Mouse (Mus musculus) heart, embryonic 13.5 days (tissue): Measurements from ENCODE around the gene Acadm. TPM values are rescaled to one million over a fixed set of nuclear protein-coding genes. Genes with fewer than 3 reads are reported as not detected.

ENCODE experiments used
- ATAC-seq: fragments of 200-750 bp; cut with Nextera tagmentation; 2 replicates; pipeline ENCODE4 v1.8.0; 2017; ENCODE audit warnings: moderate TSS enrichment; ENCODE audit not compliant: insufficient number of reproducible peaks, low FRiP score, low TSS enrichment; ENCODE audit errors: extremely low read depth
- H3K27ac ChIP-seq: fragments of 300-500 bp; sonication (generic); replicated peaks from 2 replicates; pipeline ENCODE4 v1.5.1; 2015; ENCODE audit warnings: moderate library complexity, mild to moderate bottlenecking, inconsistent platforms
- H3K27me3 ChIP-seq: fragments of 300-500 bp; sonication (generic); replicated peaks from 2 replicates; pipeline ENCODE4 v1.6.1; 2015; ENCODE audit warnings: mild to moderate bottlenecking, inconsistent platforms
- H3K36me3 ChIP-seq: fragments of 300-500 bp; sonication (generic); 2 replicates; pipeline ENCODE4 v1.6.1; 2015; ENCODE audit warnings: mild to moderate bottlenecking, inconsistent platforms
- H3K4me1 ChIP-seq: fragments of 300-500 bp; sonication (generic); 2 replicates; pipeline ENCODE4 v1.6.1; 2015; ENCODE audit warnings: inconsistent platforms
- H3K4me2 ChIP-seq: fragments of 300-500 bp; sonication (generic); 2 replicates; pipeline ENCODE4 v1.6.1; 2015; ENCODE audit warnings: inconsistent platforms, mild to moderate bottlenecking, moderate library complexity
- H3K4me3 ChIP-seq: fragments of 300-500 bp; sonication (generic); 2 replicates; pipeline ENCODE4 v1.5.1; 2015; ENCODE audit warnings: moderate library complexity, mild to moderate bottlenecking, inconsistent platforms
- H3K9ac ChIP-seq: fragments of 300-500 bp; sonication (generic); 2 replicates; pipeline ENCODE4 v1.6.1; 2015; ENCODE audit warnings: inconsistent platforms, mild to moderate bottlenecking, moderate library complexity
- H3K9me3 ChIP-seq: fragments of 300-500 bp; sonication (generic); 2 replicates; pipeline ENCODE4 v1.6.1; 2016; ENCODE audit warnings: inconsistent platforms
- WGBS: fragments of 180-500 bp; shearing (Covaris S2); methylation state at CpG from one replicate; pipeline ENCODE4 v1.1.7; 2015; ENCODE audit warnings: mixed read lengths; 5-methylcytosine and 5-hydroxymethylcytosine counted together
- polyA plus RNA-seq: library from polyadenylated mRNA; unstranded; fragments of >200 nt; fragmentation: Nextera tagmentation; extraction: Ambion mirVana; gene quantifications from 2 replicates; pipeline ENCODE4 v1.2.1, GENCODE M21; 2015

Gene Acadm
- 179 and 194 TPM in 2 replicates for polyA plus RNA-seq

DNA sequence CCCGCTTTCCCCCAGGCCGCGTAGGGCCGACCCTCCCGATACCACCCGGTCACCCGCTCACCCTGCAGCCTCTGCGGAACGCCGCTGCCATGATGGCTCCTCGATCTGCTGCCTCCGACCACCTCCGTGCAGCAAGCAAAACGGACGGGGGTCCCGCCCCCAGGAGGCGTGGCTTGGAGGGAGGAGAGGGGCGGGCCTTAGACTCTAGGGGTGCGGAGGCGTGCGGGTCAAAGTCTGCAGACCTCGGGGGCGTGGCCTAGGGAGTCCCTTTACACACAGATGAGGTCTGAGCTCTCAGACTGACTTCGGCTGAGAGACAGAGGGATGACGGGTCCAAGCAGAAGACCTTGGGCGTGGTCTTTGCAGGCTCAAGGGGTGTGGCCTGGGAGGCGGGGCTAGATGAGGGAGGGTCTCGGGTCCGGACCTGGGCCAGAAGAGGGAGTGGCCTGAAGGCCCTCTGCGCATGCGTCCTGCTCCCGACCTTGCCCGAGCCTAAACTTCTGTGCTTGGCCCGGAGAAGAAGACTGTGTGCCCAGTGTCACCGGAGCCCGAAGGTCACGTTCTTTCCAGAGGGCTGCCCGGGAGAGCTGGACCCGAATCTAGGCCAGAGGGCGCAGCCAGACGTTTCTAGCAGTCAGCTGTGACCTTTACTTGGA lies at the start of gene Acadm:
Acadm (minus strand) TSS at position 298 of the 656 bp plus-strand sequence.
- Histone ChIP-seq H3K27ac (peak within 1 kb of the TSS; percentile 94), H3K27me3 (no peaks in the 10 kb centered on the region), H3K9ac (peak within 1 kb of the TSS; percentile 97), H3K9me3 (no peaks in the 10 kb centered on the region), H3K4me2 (peak within 1 kb of the TSS; percentile 81), H3K36me3 (peaks cover 25% of the 10 kb centered on the region), H3K4me3 (peak within 1 kb of the TSS; percentile 90), H3K4me1 (peaks cover 38% of the 10 kb centered on the region)
- ATAC-seq: peak; percentile 99
- under 1% methylated on average over 41 of the region's 41 CpGs for WGBS

DNA sequence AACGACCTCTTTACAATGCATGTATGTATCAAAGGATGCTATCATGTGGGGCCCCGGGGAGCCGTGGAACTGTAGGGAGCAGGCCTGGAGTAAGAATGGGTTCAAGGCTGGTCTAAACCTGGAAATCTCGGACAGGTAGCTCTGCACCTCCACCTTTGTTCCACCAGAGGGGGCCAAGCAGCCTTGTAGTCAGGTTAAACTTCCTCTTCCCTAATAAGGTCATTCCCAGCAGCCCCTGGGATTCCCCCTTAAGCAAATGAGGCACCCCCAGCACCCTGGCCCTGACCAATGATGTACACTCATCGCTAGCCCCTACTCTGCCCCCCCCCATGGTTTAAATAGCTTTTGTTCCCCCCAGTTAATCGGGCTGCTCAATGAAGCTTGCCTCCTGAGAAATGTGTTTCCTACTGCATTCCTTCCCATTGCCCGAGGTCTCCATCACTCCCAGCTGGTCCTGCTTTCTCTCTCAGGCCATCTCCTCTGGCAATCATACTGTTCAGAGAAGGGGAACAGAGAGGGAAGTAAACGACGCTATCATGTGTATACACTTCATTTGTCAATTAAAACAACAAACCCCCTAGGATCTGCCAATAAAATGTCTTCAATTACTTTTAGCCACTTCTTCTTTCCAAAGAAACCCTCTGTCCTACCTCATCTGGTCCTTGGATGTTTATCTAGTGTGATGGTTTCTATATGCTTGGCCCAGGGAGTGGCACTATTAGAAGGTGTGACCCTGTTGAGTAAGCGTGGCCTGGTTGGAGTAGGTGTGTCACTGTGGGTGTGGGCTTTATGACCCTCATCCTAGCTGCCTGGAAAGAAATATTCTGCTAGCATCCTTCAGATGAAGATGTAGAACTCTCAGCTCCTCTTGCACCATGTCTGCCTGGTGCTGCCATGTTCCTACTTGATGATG lies 40.3 kb upstream of the Acadm start:
- H3K27ac ChIP-seq: no peak overlapping the region
- H3K9me3 ChIP-seq: no peaks in the 10 kb centered on the region
- no peaks in the 10 kb centered on the region for H3K27me3 ChIP-seq
- no peak for ATAC-seq
- 53% methylated on average over 10 of the region's 10 CpGs for WGBS
- peak overlapping the region; percentile 38 for H3K4me2 ChIP-seq
- no peak overlapping the region for H3K9ac ChIP-seq
- no peaks in the 10 kb centered on the region for H3K36me3 ChIP-seq
- no peaks in the 10 kb centered on the region for H3K4me1 ChIP-seq
- H3K4me3 ChIP-seq: no peak overlapping the region

- Histone ChIP-seq H3K9me3 (no peaks in the 10 kb centered on the region), H3K27ac (no peak overlapping the region), H3K4me1 (no peaks in the 10 kb centered on the region), H3K27me3 (peaks cover 16% of the 10 kb centered on the region), H3K9ac (no peak overlapping the region), H3K4me2 (no peak overlapping the region), H3K36me3 (no peaks in the 10 kb centered on the region), H3K4me3 (no peak overlapping the region)
- WGBS: 59% methylated on average over 2 of the region's 2 CpGs
- ATAC-seq: no peak
These were observed 36.2 kb upstream of the Acadm start for GRCm38 (mm10) chr3:153980611-153981010.

GRCm38 (mm10) chr3:153975791-153976190 lies 31.4 kb upstream of the Acadm start:
- H3K4me2 ChIP-seq: no peak overlapping the region
- WGBS: 75% methylated on average over 7 of the region's 7 CpGs
- peaks cover 57% of the 10 kb centered on the region for H3K27me3 ChIP-seq
- ATAC-seq: no peak
- H3K4me3 ChIP-seq: no peak overlapping the region
- H3K27ac ChIP-seq: no peak overlapping the region
- H3K36me3 ChIP-seq: no peaks in the 10 kb centered on the region
- no peaks in the 10 kb centered on the region for H3K9me3 ChIP-seq
- H3K4me1 ChIP-seq: peaks cover 15% of the 10 kb centered on the region
- no peak overlapping the region for H3K9ac ChIP-seq

DNA sequence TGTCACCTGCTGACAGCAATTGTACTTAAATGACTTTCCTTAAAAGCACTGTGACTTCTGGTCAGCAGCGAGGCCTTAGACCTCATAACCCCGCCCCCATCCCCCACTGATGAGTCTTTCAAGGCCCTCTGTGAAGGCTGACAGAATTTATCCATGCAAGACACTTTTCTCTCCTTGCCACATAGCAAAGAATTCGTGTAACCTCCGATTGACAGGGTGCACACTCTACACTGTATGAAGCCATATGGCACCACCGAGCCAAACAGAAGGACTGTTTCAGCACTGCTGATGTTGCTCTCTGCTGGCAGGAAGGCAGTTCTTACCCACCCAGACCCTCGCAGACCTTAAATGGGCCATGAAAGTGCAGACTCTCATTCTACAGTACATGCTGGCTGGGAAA lies 30.6 kb upstream of the Acadm start:
- Histone ChIP-seq H3K27ac (no peak overlapping the region), H3K4me3 (no peak overlapping the region), H3K36me3 (no peaks in the 10 kb centered on the region), H3K9me3 (no peaks in the 10 kb centered on the region), H3K9ac (no peak overlapping the region), H3K4me2 (no peak overlapping the region), H3K27me3 (peaks cover 62% of the 10 kb centered on the region), H3K4me1 (peaks cover 15% of the 10 kb centered on the region)
- WGBS: 16% methylated on average over 6 of the region's 6 CpGs
- ATAC-seq: no peak

GRCm38 (mm10) chr3:153973949-153974760 lies 29.7 kb upstream of the Acadm start:
- peaks cover 15% of the 10 kb centered on the region for H3K4me1 ChIP-seq
- ATAC-seq: no peak
- H3K36me3 ChIP-seq: no peaks in the 10 kb centered on the region
- peaks cover 62% of the 10 kb centered on the region for H3K27me3 ChIP-seq
- peak overlapping the region; percentile 86 for H3K9ac ChIP-seq
- WGBS: 11% methylated on average over 19 of the region's 21 CpGs
- peak overlapping the region; percentile 85 for H3K4me2 ChIP-seq
- H3K27ac ChIP-seq: no peak overlapping the region
- H3K9me3 ChIP-seq: no peaks in the 10 kb centered on the region
- H3K4me3 ChIP-seq: peak overlapping the region; percentile 63

DNA sequence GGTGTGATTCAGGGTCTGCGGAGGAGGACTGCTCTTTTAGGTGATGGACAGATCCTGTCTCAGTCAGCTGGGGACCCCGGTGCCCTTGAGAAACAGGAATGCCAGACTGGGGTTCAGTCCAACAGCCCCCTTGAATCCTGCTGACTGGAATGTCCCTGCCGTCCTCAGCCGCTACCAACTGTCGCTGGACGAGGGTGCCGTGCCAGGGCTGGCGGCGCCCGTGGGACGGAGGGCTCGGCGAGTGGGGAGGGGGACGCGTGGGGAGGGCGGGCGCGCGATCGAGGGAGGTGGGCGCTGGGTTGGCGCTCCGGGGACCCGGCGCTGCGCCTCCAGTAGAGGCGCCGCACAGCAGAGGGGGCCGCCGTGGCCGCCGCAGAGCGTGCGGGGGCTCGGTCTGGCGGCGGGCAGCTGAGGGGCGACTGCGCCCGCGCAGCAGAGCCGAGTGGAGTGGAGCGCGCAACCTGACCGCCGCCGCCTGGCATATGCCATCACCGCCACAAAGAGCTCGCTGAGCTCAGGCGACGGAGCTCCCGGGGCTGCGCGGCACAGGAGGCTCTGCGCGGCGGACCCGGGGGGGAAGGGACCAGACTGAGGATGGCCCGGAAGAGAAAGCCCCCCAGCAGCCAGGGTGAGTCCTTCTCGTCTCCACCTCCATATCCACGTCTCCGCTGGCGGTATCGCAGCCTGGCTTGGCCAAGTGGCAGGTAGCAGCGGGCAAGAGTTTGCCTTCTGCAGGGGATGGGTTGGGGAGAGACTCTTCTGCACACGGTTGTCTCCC lies 28.9 kb upstream of the Acadm start, which contains the start of gene Slc44a5:
Slc44a5 (plus strand) TSS at position 266 of the 778 bp plus-strand sequence.
- WGBS: under 1% methylated on average over 65 of the region's 66 CpGs

DNA sequence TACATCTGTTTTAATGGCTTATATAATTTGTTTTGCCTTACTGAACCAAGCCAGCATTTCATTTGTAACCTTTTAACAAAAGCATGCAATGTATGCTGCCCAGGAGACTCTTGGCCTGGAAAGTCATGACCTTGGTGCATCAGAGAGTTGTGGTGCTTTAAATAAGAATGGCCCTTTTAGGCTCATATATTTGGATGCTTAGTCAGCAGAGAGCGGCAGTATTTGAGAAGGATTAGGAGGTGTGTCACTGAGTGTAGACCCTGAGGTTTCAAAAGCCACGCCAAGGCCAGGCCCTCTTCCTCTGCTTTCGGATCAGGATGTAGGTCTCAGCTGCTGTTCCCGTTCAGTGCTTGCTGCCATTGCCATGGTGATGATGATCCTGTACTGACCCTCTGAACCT lies 25.0 kb upstream of the Acadm start:
- no peak overlapping the region for H3K27ac ChIP-seq
- ATAC-seq: no peak
- no peak overlapping the region for H3K9ac ChIP-seq
- H3K9me3 ChIP-seq: no peaks in the 10 kb centered on the region
- H3K27me3 ChIP-seq: peaks cover 35% of the 10 kb centered on the region
- no peak overlapping the region for H3K4me3 ChIP-seq
- H3K4me2 ChIP-seq: no peak overlapping the region
- no peaks in the 10 kb centered on the region for H3K36me3 ChIP-seq
- peaks cover 13% of the 10 kb centered on the region for H3K4me1 ChIP-seq
- 85% methylated on average over 4 of the region's 4 CpGs for WGBS

More for the DNA sequence above, 28.9 kb upstream of the Acadm start, which contains the start of gene Slc44a5:
- Histone ChIP-seq H3K4me3 (peak within 1 kb of the TSS; percentile 63), H3K9ac (peak within 1 kb of the TSS; percentile 86), H3K4me1 (peaks cover 15% of the 10 kb centered on the region), H3K27ac (no peak within 1 kb of the TSS), H3K27me3 (peaks cover 62% of the 10 kb centered on the region), H3K9me3 (no peaks in the 10 kb centered on the region), H3K36me3 (no peaks in the 10 kb centered on the region), H3K4me2 (peak within 1 kb of the TSS; percentile 85)
- ATAC-seq: no peak

- ATAC-seq: no peak
- no peak overlapping the region for H3K9ac ChIP-seq
- H3K4me3 ChIP-seq: no peak overlapping the region
- no peaks in the 10 kb centered on the region for H3K9me3 ChIP-seq
- WGBS: 48% methylated on average over 4 of the region's 4 CpGs
- H3K4me1 ChIP-seq: peaks cover 4% of the 10 kb centered on the region
- peaks cover 26% of the 10 kb centered on the region for H3K27me3 ChIP-seq
- no peak overlapping the region for H3K4me2 ChIP-seq
- no peak overlapping the region for H3K27ac ChIP-seq
- no peaks in the 10 kb centered on the region for H3K36me3 ChIP-seq
These were observed 24.1 kb upstream of the Acadm start for GRCm38 (mm10) chr3:153968549-153968948.

GRCm38 (mm10) chr3:153967447-153967846 lies 23.0 kb upstream of the Acadm start:
- Histone ChIP-seq H3K4me3 (no peak overlapping the region), H3K27me3 (peaks cover 15% of the 10 kb centered on the region), H3K4me2 (no peak overlapping the region), H3K9ac (no peak overlapping the region), H3K4me1 (no peaks in the 10 kb centered on the region), H3K36me3 (no peaks in the 10 kb centered on the region), H3K9me3 (no peaks in the 10 kb centered on the region), H3K27ac (no peak overlapping the region)
- ATAC-seq: no peak
- 62% methylated on average over 5 of the region's 5 CpGs for WGBS
